Mouse (Mus musculus) small intestine, adult 2 months (tissue): ENCODE results near the gene Il34.

Experiments used
- CTCF ChIP-seq: fragments of 200-500 bp; IDR thresholded peaks from 2 replicates; pipeline ENCODE4 v1.5.1; 2012; ENCODE audit warnings: low read depth, mild to moderate bottlenecking, control low read depth, inconsistent platforms, low read length, moderate library complexity, mixed read lengths; ENCODE audit not compliant: insufficient replicate concordance, insufficient read length; ENCODE audit errors: extremely low read depth
- POLR2A ChIP-seq: fragments of 200-500 bp; IDR thresholded peaks from 2 replicates; pipeline ENCODE4 v1.6.1; 2012; ENCODE audit warnings: low read depth, mild to moderate bottlenecking, control low read depth, inconsistent platforms, low read length, moderate library complexity

GRCm38 (mm10) chr8:110746661-110747060, 59.1 kb downstream of the Il34 start:
- TF ChIP-seq CTCF (no peak), POLR2A (no peak)
